ENCODE assay signal across 9 mouse cellular contexts in genomic region chr7:98171141-98172073, GRCm38 (mm10). TPM values are rescaled to one million over a fixed set of nuclear protein-coding genes. Genes with fewer than 3 reads are reported as not detected.
A peak's percentile ranks its signal among the peaks of the same experiment; 100 is the strongest.
DNase-seq lines count a peak whose midpoint lies in the region; ATAC-seq and TF ChIP-seq lines count a peak whose summit lies in the region.
"Had no signal": no experiment of that assay in that cellular context is flagged by ENCODE, and none has a peak within 500 bp of the region (broad histone marks: within the 10 kb centered on the region; RNA-seq: fewer than 3 reads in every experiment).

No protein-coding gene starts in this region.

- H3K27ac ChIP-seq in forebrain, postnatal 0 days (ENCODE audit: low read depth, low read length): no peak overlapping the region
- no peak overlapping the region for H3K27ac ChIP-seq in forebrain, embryonic 12.5 days
- no peak overlapping the region for H3K27ac ChIP-seq in hindbrain, postnatal 0 days
- H3K27ac ChIP-seq: midbrain, embryonic 12.5 days had no signal

- H3K36me3 ChIP-seq in forebrain, postnatal 0 days (ENCODE audit: insufficient read depth): no peaks in the 10 kb centered on the region
- H3K36me3 ChIP-seq in forebrain, embryonic 12.5 days (replicated peaks): no peaks in the 10 kb centered on the region
- no peaks in the 10 kb centered on the region for H3K36me3 ChIP-seq in hindbrain, postnatal 0 days (ENCODE audit: insufficient read depth, low read length)
- H3K36me3 ChIP-seq: midbrain, embryonic 12.5 days had no signal

- H3K4me1 ChIP-seq in forebrain, postnatal 0 days (ENCODE audit: insufficient read depth): no peaks in the 10 kb centered on the region
- peaks cover 10% of the 10 kb centered on the region; the same call in 1 of the 2 replicates for H3K4me1 ChIP-seq in forebrain, embryonic 12.5 days
- peaks cover 2% of the 10 kb centered on the region; the same call in 1 of the 2 replicates for H3K4me1 ChIP-seq in hindbrain, postnatal 0 days (ENCODE audit: insufficient read depth, low read length)

- 77% methylated on average over 6 of the region's 6 CpGs for WGBS in forebrain, postnatal 0 days
- 67% methylated on average over 6 of the region's 6 CpGs for WGBS in forebrain, embryonic 12.5 days
- WGBS in hindbrain, postnatal 0 days: 59% methylated on average over 6 of the region's 6 CpGs

- H3K9me3 ChIP-seq in forebrain, postnatal 0 days (ENCODE audit: low read length): no peaks in the 10 kb centered on the region
- no peaks in the 10 kb centered on the region for H3K9me3 ChIP-seq in forebrain, embryonic 12.5 days
- no peaks in the 10 kb centered on the region for H3K9me3 ChIP-seq in hindbrain, postnatal 0 days (ENCODE audit: low read length)
- H3K9me3 ChIP-seq: midbrain, embryonic 12.5 days had no signal

- peak; percentile 36; the same call in 1 of the 2 replicates for ATAC-seq in forebrain, postnatal 0 days
- ATAC-seq in forebrain, embryonic 12.5 days (ENCODE audit: low FRiP score): no peak
- ATAC-seq in hindbrain, postnatal 0 days: peak; percentile 46; the same call in 1 of the 2 replicates

- H3K27me3 ChIP-seq in forebrain, postnatal 0 days (ENCODE audit: insufficient read depth, low read length): no peaks in the 10 kb centered on the region
- peaks cover 17% of the 10 kb centered on the region for H3K27me3 ChIP-seq in forebrain, embryonic 12.5 days
- no peaks in the 10 kb centered on the region for H3K27me3 ChIP-seq in hindbrain, postnatal 0 days (ENCODE audit: insufficient read depth, low read length)

- TF ChIP-seq CTCF in forebrain, postnatal 0 days (IDR thresholded peaks at IDR 0.05; ENCODE audit: low read depth): no peak
- no peak for TF ChIP-seq CTCF in hindbrain, postnatal 0 days (IDR thresholded peaks at IDR 0.05; ENCODE audit: low read depth)

- no peak overlapping the region for H3K4me3 ChIP-seq in forebrain, postnatal 0 days (ENCODE audit: low read depth, low read length)
- H3K4me3 ChIP-seq in forebrain, embryonic 12.5 days (replicated peaks): no peak overlapping the region
- H3K4me3 ChIP-seq in hindbrain, postnatal 0 days (ENCODE audit: low read length): no peak overlapping the region
- H3K4me3 ChIP-seq: midbrain, embryonic 12.5 days had no signal

- no peak for DNase-seq in forebrain, postnatal 0 days
- DNase-seq in NIH3T3 (ENCODE audit: low read depth): peak; percentile 85
- DNase-seq in gastrocnemius, postnatal 25 days: peak; percentile 81
- DNase-seq in hindbrain, postnatal 0 days (ENCODE audit: low spot score): no peak
- DNase-seq in lung, postnatal 25 days (ENCODE audit: low spot score): peak; percentile 60
- no peak for DNase-seq in B cell, adult 2 months
- no peak for DNase-seq in ovary, adult 18-20 months (ENCODE audit: low spot score)

- H3K9ac ChIP-seq in forebrain, postnatal 0 days: no peak overlapping the region
- H3K9ac ChIP-seq in forebrain, embryonic 12.5 days: no peak overlapping the region
- H3K9ac ChIP-seq in hindbrain, postnatal 0 days (replicated peaks; ENCODE audit: low read length): no peak overlapping the region
- H3K9ac ChIP-seq: midbrain, embryonic 12.5 days had no signal

- H3K4me2 ChIP-seq in forebrain, postnatal 0 days (ENCODE audit: low read depth): no peak overlapping the region
- H3K4me2 ChIP-seq in forebrain, embryonic 12.5 days: no peak overlapping the region
- H3K4me2 ChIP-seq in hindbrain, postnatal 0 days (ENCODE audit: low read depth, low read length): no peak overlapping the region
- H3K4me2 ChIP-seq: midbrain, embryonic 12.5 days had no signal

RNA-seq across cellular contexts. Expression of gene Capn5, which starts 6.7 kb away (rescaled TPM):
- total RNA-seq in forebrain, postnatal 0 days (2014; rRNA removed): 35.8 and 39.2 TPM in 2 replicates
- polyA plus RNA-seq in forebrain, postnatal 0 days (2015; fragmentation: Nextera tagmentation; extraction: Ambion mirVana): 21.3 and 22.6 TPM in 2 replicates
- polyA plus RNA-seq in forebrain, embryonic 12.5 days (2016; fragmentation: Nextera tagmentation; extraction: Ambion mirVana): 8.3 and 9.3 TPM in 2 replicates
- 1 to 10 TPM; 1.6 to 2.4 TPM for total RNA-seq in gastrocnemius, postnatal 25 days (2021)
- 48.5 and 59.0 TPM in 2 replicates for total RNA-seq in hindbrain, postnatal 0 days (2014; rRNA removed)
- 20.2 and 23.0 TPM in 2 replicates for polyA plus RNA-seq in hindbrain, postnatal 0 days (2015; fragmentation: Nextera tagmentation; extraction: Ambion mirVana)

RNA-seq across cellular contexts. Expression of gene Omp, which starts 26.1 kb away (rescaled TPM):
- 0.29 and 0.54 TPM in 2 replicates for total RNA-seq in forebrain, postnatal 0 days (2014; rRNA removed)
- 0.31 and 0.38 TPM in 2 replicates for polyA plus RNA-seq in forebrain, postnatal 0 days (2015; fragmentation: Nextera tagmentation; extraction: Ambion mirVana)
- polyA plus RNA-seq in forebrain, embryonic 12.5 days (2016; fragmentation: Nextera tagmentation; extraction: Ambion mirVana): 0.45 and 0.74 TPM in 2 replicates
- total RNA-seq in gastrocnemius, postnatal 25 days (2021): under 1 TPM in 1 of 2 experiments, not detected in 1; 0.11 TPM
- 0.07 and 0.47 TPM in 2 replicates for total RNA-seq in hindbrain, postnatal 0 days (2014; rRNA removed)
- 0.48 and 0.49 TPM in 2 replicates for polyA plus RNA-seq in hindbrain, postnatal 0 days (2015; fragmentation: Nextera tagmentation; extraction: Ambion mirVana)
- polyA plus RNA-seq: midbrain, embryonic 12.5 days had no signal

RNA-seq across cellular contexts. Expression of gene B3gnt6, which starts 27.9 kb away (rescaled TPM):
- total RNA-seq in forebrain, postnatal 0 days (2014; rRNA removed): 0.08 and 0.19 TPM in 2 replicates
- 0.26 and 0.63 TPM in 2 replicates for polyA plus RNA-seq in forebrain, postnatal 0 days (2015; fragmentation: Nextera tagmentation; extraction: Ambion mirVana)
- polyA plus RNA-seq in forebrain, embryonic 12.5 days (2016; fragmentation: Nextera tagmentation; extraction: Ambion mirVana): 0.13 and 0.15 TPM in 2 replicates
- total RNA-seq in gastrocnemius, postnatal 25 days (2021): not detected
- total RNA-seq in hindbrain, postnatal 0 days (2014; rRNA removed): 1.2 and 1.5 TPM in 2 replicates
- polyA plus RNA-seq in hindbrain, postnatal 0 days (2015; fragmentation: Nextera tagmentation; extraction: Ambion mirVana): 0.76 and 1.2 TPM in 2 replicates
- polyA plus RNA-seq: midbrain, embryonic 12.5 days had no signal

RNA-seq across cellular contexts. Expression of gene Myo7a, which starts 52.1 kb away (rescaled TPM):
- total RNA-seq in forebrain, postnatal 0 days (2014; rRNA removed): 37.4 and 47.3 TPM in 2 replicates
- polyA plus RNA-seq in forebrain, postnatal 0 days (2015; fragmentation: Nextera tagmentation; extraction: Ambion mirVana): 5.7 and 11.1 TPM in 2 replicates
- polyA plus RNA-seq in forebrain, embryonic 12.5 days (2016; fragmentation: Nextera tagmentation; extraction: Ambion mirVana): 18.9 and 19.4 TPM in 2 replicates
- 1 to 10 TPM; 2.8 to 3.5 TPM for total RNA-seq in gastrocnemius, postnatal 25 days (2021)
- total RNA-seq in hindbrain, postnatal 0 days (2014; rRNA removed): 42.1 and 50.8 TPM in 2 replicates
- polyA plus RNA-seq in hindbrain, postnatal 0 days (2015; fragmentation: Nextera tagmentation; extraction: Ambion mirVana): 10.7 and 11.9 TPM in 2 replicates

Comparison
In these comparisons a context has a peak if more than half of its experiments do, and no peak if none do; other contexts are left out.
1. DNase-seq: peak in NIH3T3 (single experiment), gastrocnemius, postnatal 25 days (single experiment) and lung, postnatal 25 days (single experiment); none in forebrain, postnatal 0 days (single experiment), hindbrain, postnatal 0 days (single experiment), B cell, adult 2 months (0 of 2) and ovary, adult 18-20 months (single experiment).
2. RNA of gene Capn5, which starts 6.7 kb away (total RNA-seq): 48.5 to 59.0 TPM in hindbrain, postnatal 0 days and 35.8 to 39.2 TPM in forebrain, postnatal 0 days; 1.6 to 2.4 TPM in gastrocnemius, postnatal 25 days; every median in the first group is over 10 times any median in the second.